Mouse (Mus musculus): ENCODE results near the gene Myb.

DNA sequence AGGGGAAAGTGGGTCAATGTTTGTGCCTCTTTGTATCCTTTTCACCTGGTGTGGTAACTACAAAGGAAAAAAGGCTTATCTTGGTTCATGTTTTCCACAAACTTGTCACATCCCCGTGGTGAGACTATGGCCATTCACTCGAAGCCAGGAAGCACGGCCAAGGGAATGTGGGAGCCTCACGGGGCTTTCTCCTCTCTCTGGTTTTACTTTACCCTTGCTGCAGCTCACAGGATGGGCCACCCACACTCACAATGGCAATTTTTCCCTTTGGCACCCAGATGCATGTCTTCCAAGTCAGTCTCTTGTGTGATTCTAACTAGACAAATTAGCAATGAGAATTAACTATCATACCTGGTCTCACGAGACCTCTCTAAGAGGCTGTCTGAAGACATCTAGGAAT lies 43.1 kb upstream of the Myb start:
- TF ChIP-seq CHD2 (IDR thresholded peaks at IDR 0.05; ENCODE audit: low read length), result no peak
- TF ChIP-seq CTCF (IDR thresholded peaks at IDR 0.05 in 2 of 3, conservative IDR thresholded peaks at IDR 0.05 in 1 of 3; ENCODE audit: control insufficient read depth in 1 of 3, insufficient read depth in 1 of 3, low read depth in 2 of 3, low read length in 3 of 3, poor library complexity in 1 of 3, severe bottlenecking in 1 of 3), result no peak
- TF ChIP-seq POLR2A (IDR thresholded peaks at IDR 0.05; ENCODE audit: control insufficient read depth in 1 of 2, insufficient read depth in 1 of 2, low read depth in 1 of 2, low read length in 2 of 2, poor library complexity in 1 of 2), result no peak
- no peak for TF ChIP-seq ZNF384 (IDR thresholded peaks at IDR 0.05; ENCODE audit: low read depth, low read length)
- TF ChIP-seq UBTF (IDR thresholded peaks at IDR 0.05; ENCODE audit: borderline replicate concordance, insufficient read depth, low read depth, low read length), result no peak
- TF ChIP-seq EP300 (IDR thresholded peaks at IDR 0.05; ENCODE audit: low read depth in 1 of 2, low read length in 2 of 2), result no peak
- TF ChIP-seq POLR2AphosphoS5 (IDR thresholded peaks at IDR 0.05; ENCODE audit: borderline replicate concordance, low read depth, low read length), result no peak

All from MEL (cell line).